Mouse (Mus musculus) CD4-positive helper T cell, adult 2 months (primary cell): ENCODE data around the gene Nptxr.

Experiments used
- DNase-seq: peaks from one replicate; pipeline ENCODE4 v3.0.0-alpha.2; 2012; ENCODE audit warnings: low read depth, missing footprints, low spot score

The Nptxr gene

GRCm38 (mm10) chr15:79790905-79791304 is 13.7 kb downstream of the Nptxr start:
- DNase-seq, result no peak

- no peak for DNase-seq
These were observed 14.5 kb downstream of the Nptxr start for GRCm38 (mm10) chr15:79790111-79790510.

GRCm38 (mm10) chr15:79787815-79788214 is 16.8 kb downstream of the Nptxr start:
- DNase-seq, result no peak

GRCm38 (mm10) chr15:79785056-79785455 is 19.5 kb downstream of the Nptxr start:
- no peak for DNase-seq

- DNase-seq, result no peak
These were observed 26.8 kb downstream of the Nptxr start, which contains the start of gene Dnal4 for GRCm38 (mm10) chr15:79777749-79778148. Gene Dnal4, minus strand, starts transcription at chr15:79777849.

- no peak for DNase-seq
These were observed 28.9 kb downstream of the Nptxr start for GRCm38 (mm10) chr15:79775662-79776061.

GRCm38 (mm10) chr15:79774117-79775027 is 30.2 kb downstream of the Nptxr start:
- DNase-seq, result peak; percentile 98

- DNase-seq, result no peak
These were observed 33.8 kb downstream of the Nptxr start for GRCm38 (mm10) chr15:79770629-79771240.

GRCm38 (mm10) chr15:79768302-79768701 is 36.3 kb downstream of the Nptxr start:
- no peak for DNase-seq

GRCm38 (mm10) chr15:79767327-79767961 is 37.1 kb downstream of the Nptxr start:
- DNase-seq, result no peak

GRCm38 (mm10) chr15:79766586-79767071 is 37.9 kb downstream of the Nptxr start:
- DNase-seq, result no peak

GRCm38 (mm10) chr15:79766168-79766567 is 38.4 kb downstream of the Nptxr start:
- DNase-seq, result no peak

- DNase-seq, result no peak
These were observed 39.2 kb downstream of the Nptxr start for GRCm38 (mm10) chr15:79765361-79765760.

GRCm38 (mm10) chr15:79764539-79765267 is 39.9 kb downstream of the Nptxr start:
- no peak for DNase-seq

GRCm38 (mm10) chr15:79763601-79764246 is 40.8 kb downstream of the Nptxr start:
- DNase-seq, result no peak

GRCm38 (mm10) chr15:79763001-79763400 is 41.6 kb downstream of the Nptxr start:
- DNase-seq, result no peak

GRCm38 (mm10) chr15:79760956-79761355 is 43.6 kb downstream of the Nptxr start:
- DNase-seq, result no peak

- no peak for DNase-seq
These were observed 47.4 kb downstream of the Nptxr start for GRCm38 (mm10) chr15:79757118-79757517.

GRCm38 (mm10) chr15:79755977-79756625 is 48.5 kb downstream of the Nptxr start:
- no peak for DNase-seq

- DNase-seq, result no peak
These were observed 49.4 kb downstream of the Nptxr start for GRCm38 (mm10) chr15:79755176-79755575.
